Mouse (Mus musculus): Measurements from ENCODE around the gene Nupl1.

Gene Nupl1

DNA sequence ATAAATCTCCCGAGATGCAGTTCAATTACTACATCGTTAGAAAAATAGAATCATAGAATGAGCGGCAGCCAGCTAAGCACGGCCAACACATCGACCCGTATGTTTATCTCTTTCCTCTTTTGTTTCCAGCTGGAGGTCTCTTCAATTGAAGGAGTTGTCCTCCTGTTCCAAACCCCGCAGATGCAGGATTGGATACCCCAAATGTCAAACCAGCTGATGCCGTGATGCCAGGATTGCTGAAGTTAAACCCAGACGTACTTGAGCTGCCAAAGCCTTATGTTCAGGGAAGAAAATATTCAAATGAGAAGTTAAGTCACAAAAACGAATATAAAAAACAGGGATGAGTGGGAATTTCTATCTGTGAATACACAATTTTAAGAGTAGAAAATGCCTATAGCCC is 31.3 kb downstream of the Nupl1 start:
- no peak for DNase-seq

DNA sequence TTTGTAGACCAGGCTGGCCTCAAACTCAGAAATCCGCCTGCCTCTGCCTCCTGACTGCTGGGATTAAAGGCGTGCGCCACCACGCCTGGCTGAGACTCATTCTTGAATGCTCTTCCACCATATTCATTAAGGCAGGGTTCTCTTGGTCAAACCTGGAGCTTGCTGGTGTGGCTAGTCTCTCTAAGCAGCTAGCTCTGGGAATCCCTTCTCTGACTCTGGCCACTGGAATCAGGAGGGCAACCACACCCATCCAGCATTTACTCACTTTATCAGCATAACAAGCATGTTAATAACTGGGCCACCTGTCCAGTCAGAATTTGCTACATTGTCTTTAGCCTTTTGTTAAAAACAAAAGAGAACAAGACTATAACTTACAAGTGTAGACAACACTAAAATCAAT is 33.6 kb downstream of the Nupl1 start:
- DNase-seq, result no peak

DNA sequence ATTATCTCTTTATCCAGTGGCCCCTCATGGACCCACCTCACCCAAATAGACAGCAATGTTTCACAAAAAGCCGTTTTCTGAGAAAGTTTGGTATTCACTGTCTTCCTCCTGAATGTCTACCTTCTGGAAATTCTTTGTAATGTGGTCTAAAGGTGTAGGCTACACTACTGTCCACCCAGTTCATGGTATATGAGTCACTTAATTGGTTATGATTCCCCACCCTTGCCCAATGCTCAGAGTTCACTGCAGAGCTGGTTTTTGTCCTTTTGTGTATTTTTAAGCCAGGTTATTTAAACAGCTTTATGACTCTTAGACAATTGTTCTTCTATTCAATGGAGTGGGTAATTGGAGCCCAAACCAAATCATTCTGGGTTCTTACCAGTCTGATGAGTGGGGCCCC is 35.1 kb downstream of the Nupl1 start:
- no peak for DNase-seq

DNA sequence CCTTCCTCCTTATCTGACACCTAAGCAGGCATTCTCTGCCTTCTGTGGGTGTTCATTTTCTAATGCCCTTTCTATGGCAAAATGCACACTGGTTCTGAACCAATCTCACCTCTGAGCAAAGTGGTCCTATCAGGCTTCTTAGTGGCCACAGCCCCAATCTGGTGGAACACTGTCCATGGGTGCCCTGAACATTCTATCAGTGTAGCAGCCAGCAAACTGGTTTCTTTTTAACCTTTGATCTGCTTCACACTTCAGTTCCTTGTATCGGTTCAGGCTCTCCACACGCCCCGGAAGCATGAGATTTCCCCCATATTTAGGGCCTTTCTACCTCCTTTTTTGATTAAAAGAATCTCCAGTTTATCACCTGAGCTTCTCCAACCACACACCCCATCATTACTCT is 36.2 kb downstream of the Nupl1 start:
- no peak for DNase-seq

DNA sequence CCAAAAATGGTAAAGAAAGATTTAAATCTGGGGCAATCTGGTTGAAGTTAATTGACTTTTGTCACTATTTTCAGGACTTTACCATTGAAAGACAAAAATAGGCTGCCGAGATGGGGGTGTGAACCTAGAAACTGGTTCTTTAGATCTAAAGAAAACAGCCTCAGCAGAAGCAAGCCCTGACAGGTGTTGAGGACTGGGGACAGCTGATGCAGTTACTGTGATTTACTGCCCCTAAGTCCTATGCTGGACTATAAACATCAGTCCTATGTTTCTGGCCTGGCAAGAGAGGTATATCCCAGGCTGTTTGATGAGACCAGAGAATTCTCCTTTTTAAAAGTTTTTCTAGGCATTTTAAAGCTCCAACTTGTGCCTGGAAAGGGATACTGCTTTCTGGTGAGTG is 37.2 kb downstream of the Nupl1 start:
- DNase-seq, result no peak

DNA sequence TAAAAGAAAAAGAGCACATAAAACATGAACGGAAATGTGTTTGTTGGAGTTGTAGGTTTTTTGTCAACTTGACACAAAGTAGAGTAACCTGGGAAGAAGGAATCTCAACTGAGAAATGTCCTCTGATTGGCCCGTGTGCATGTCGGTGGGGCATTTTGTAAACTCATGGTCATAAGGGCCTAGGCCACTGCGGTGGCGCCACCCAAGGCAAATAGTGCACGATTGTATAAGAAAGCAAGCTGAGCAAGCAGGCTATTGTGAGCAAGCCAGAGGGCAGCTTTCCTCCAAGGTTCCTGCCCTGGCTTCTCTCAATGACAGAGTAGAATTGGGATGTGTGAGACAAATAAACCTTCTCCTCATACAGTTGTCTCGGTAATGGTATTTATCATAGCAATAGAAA is 42.1 kb downstream of the Nupl1 start:
- DNase-seq, result no peak

DNA sequence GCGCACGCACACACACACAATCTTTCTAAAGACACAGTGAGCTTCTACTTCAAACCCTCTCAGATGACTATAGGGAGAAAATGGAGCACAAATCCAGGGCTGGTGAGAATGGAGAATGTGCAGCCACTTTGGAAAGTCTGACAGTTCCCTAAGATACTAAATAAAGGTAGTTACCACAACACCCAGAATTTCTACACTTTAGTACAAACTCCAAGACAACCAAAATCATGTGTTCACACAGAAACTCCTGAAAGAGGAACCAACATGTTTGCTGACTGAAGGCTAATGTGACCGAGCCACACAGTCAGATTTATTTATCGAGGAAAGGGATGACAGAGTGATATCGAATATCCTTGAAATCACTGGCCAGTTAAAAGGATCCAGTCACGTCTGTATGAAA is 46.2 kb downstream of the Nupl1 start:
- no peak for DNase-seq

DNA sequence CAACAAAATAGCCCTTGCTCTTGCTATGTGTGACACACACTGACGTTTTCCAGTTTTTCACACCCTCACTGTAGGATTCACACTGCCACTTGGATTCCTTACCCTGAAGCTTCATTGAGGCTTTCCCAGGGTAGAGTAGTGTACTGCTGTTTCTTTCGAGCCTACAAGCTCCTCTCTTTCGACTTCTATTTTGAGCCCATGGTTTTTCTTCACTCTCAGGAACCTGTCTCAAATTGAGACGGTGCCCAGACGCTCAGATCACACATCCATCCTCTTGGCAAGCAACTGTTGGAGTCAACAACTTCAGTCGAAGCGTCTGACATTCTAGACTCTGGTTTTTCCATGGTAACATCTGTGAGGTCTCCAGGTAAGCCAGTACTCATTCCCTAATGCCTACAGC is 54.3 kb downstream of the Nupl1 start, which contains the start of gene Atp8a2:
Gene Atp8a2 (minus strand): TSS at position 296 of the 400 bp plus-strand sequence.
- DNase-seq, result no peak

DNA sequence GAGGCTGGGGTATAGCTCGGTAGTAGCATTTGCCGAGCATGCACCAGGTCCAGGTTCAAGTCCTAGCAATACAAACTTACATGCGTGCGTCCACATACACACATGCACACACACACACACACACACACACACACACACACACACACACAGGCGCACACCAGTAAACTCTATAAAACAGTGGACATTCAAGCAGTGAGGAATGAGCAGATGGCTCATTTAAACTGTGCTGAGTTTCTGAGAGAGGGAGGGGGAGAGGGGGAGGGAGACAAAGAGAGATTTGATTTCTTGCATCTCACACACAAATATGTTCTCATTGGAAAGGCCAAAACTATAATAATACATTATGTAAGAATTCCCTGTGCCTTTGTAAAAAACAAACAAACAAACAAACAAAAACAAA is 55.2 kb downstream of the Nupl1 start:
- DNase-seq, result no peak

DNA sequence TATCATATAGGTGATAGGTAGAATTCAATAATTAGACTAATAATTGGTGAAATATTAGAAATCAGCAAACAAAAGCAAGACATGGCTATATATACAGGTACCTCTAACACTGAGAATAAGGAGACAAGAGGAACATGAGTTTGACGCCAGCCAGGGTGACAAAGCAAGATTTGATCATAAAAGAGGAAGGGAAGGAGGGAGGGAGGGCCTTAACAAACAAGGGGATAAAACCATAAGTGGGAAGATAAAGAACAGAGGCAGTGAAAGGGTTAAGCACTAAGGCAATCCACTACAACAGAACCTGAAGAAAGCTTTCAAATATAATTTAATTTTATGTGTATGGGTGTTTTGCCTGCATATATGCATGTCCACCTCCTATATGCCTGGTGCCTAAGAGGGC is 56.6 kb downstream of the Nupl1 start:
- DNase-seq, result no peak

DNA sequence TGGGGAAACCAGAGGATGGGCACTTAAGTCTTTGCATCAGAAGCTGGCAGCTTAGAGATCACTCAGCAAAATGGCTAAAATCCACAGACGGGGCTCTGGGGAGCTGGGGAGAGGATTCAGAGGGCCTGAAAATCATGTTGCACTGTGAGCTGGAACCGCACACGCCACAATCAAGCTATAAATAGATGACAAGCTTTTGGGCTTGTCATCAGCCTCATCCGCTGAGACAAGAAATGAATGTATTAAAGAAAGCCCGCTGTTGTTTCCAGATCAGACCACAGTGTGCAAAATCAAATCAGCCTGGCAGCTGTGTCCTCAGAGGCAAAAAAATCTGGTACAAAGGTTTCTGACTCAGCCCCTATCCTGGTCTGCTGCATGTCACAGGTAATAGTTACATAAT is 61.5 kb downstream of the Nupl1 start:
- DNase-seq, result no peak

DNA sequence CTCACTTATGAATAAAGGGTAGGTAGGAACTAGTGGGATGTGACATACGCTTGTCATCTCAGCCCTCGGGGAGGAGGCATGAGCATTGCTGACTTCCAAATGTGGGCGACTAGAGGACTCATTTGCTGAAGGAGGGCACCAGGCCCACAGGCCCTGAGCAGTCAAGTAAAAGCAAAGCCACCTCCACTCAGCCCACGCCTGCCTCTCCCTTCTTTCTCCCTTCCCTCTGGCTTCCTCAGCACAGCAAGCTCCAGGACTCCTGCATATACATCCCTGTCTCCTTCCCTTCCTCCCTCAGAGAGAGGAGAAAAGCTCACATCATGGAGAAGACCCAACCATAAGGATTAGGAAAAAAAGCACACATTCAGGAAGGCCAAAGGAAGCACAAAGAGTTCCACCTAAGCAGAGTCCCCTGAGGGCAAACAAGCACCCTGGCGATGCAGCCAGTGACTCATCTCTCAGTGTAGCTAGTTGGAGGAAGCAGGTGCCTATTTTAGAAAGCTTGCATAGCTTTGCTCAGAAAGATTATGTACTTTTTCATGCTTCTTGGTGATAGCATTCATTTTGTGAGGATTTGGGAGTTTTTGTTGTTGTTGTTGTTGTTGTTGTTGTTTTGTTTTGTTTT is 62.9 kb downstream of the Nupl1 start:
- no peak for DNase-seq

DNA sequence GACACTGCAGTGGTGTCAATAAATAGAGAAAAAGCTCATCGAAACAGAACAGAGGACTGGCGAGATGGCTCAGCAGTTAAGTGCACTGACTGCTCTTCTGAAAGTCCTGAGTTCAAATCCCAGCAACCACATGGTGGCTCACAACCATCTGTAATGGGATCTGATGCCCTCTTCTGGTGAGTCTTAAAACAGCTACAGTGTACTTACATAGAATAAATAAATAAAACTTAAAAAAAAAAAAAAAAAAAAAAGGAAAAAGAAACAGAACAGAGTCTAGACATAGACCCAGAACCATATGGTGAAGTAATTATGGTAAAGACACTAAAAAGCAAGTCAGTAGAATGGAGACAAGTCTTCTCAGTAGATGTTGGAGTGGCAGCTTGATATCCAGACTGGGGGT is 69.9 kb downstream of the Nupl1 start:
- no peak for DNase-seq

DNA sequence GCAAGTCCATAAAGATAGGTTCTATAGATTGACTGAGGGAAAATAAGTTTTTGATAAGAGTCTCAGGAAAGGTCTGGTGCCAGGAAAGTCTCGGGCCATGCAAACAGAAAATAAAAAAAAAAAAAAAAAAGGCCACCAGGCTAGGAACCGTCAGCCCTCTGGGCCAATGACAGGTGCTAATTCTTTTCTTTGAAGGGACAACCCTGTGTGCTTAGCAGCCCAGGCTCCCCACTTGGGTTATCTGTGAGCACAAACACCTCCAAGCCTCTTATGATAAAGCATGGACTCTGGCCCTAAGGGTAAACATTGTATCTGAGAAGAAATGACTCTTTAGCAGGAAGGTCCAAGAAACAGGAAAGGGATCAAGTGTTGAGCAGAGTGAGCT is 72.7 kb downstream of the Nupl1 start:
- DNase-seq, result no peak

DNA sequence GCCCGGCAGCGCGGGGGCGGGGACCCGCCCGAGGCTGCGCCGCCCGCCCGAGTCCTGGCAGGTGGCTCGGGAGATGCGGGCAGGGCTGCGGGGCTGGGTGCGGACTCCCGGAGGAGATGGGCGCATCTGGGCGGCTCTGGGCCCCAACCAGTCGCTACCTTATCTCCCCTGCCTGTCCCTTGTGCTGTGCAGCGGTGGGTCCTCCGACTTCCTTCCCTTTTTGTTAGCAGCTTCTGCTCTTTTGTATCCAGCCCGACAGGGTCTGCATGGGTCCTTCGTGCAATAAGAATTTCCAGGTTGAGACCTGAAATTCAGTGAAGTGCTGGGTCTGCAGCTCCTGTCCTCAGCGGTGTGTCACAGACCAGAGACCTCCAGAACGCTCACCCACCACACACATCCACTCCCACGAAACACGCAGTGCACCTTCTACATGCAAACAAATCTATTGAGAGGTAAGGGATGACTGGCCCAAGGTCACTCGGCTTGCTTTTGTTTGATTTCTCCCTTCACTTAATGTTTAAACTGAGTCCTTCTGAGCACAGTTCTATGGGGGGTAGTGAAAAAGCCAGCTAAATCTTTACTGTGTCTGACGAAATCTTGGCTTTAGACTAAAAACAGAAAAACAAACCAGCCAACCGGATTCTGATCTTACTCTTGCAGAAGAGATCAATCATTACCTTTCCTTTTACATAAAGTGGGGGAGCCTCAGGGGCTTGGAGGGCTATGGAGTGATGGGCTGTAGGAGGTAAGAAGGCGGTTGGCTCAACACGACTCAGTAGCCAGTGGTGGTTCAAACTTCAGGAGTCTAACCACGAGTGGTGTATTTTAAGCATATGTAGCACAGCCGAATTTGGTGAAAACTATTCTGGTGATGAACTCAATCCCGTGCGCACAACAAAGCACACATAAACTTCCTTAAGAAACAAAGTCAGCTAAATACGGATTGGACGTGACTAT is 73.3 kb downstream of the Nupl1 start:
- no peak for DNase-seq

DNA sequence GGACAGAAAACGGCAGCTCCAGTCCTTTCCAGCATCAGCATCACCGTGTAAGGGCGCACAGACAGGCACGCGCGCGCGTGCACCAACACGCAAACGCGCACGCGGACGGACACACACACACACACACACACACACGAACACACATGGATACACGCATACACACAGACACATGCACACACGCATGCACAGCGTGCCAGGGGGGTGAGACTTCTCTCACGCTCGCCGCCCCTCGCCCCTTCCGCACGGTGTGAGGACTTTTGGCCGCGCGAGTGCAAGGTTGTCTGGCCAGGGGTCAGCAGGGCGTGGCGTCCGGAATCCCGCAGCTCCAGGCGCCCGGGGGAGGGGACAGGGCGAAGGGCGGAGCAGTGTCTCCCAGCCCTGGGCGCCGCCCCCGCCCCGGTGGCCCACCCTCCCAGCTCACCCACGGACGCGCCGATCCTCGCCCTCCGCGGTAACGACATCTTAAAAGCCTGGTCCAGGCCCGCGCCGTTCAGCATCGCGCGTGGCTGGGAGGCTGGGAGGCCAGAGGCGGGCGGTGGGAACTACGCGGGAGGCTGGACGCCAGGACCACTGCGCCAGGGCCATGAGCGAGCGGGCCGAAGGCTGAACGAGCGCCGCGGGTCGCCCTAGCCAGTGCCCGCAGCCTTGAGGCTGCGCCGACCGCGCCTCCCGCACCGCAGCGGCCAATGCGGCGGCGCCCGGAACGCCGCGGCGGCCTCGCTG is 74.2 kb downstream of the Nupl1 start:
- DNase-seq, result peak; percentile 31

DNA sequence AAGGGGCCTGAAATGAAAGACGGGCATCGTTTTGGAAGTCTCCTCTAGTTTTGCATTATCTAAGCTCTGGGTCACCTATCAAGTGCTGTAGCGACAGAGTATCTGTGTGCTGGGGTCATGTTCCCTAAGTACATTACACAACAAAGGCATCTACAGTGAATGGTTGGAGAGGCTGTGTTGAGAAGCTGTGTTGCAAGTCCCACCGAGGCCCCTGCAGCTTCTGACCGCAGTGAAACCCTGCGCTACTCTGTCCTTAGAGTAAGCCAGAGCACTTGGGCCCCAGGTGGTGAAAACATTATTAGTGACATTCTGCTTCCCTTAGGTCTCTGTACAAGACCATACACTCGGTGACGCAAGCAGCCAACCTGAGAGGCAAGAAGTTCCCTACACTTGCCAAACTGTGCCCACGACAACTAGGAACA is 74.8 kb downstream of the Nupl1 start:
- no peak for DNase-seq

DNA sequence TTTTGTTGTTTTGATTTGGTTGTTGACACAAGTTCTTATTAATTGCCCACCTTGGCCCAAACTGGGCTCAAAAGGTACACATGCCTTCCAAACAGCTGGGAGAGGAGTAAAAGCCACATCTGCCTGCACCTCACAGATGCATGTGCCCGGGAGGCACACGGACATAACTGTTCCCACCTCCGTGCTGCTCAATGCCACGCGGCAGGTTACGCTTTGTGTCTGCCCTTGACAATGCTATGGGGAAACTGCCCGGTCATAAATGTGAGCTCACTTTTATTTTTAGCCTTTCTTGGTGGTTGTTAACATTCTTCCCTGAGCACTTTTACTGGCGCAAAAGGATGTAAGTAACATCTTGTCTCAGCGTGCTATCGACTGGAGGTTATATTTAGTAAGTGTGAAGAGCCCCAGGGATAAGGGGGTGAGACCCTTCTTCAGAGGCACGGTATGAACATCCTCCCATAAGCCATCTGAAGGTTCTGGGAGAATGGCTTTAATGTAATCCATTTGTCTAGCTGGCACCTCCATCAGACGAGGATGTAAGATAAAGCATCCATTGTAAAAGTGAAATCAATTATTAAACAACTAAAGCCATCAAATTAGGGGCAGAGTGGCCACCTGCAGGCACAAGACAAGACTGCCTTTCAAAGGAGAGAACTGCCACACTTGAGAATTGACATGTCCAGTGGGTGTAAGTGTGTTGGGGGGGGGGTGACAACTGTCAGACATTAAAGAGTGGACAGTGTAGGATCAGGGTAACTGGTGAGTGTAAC is 78.8 kb downstream of the Nupl1 start:
- no peak for DNase-seq

DNA sequence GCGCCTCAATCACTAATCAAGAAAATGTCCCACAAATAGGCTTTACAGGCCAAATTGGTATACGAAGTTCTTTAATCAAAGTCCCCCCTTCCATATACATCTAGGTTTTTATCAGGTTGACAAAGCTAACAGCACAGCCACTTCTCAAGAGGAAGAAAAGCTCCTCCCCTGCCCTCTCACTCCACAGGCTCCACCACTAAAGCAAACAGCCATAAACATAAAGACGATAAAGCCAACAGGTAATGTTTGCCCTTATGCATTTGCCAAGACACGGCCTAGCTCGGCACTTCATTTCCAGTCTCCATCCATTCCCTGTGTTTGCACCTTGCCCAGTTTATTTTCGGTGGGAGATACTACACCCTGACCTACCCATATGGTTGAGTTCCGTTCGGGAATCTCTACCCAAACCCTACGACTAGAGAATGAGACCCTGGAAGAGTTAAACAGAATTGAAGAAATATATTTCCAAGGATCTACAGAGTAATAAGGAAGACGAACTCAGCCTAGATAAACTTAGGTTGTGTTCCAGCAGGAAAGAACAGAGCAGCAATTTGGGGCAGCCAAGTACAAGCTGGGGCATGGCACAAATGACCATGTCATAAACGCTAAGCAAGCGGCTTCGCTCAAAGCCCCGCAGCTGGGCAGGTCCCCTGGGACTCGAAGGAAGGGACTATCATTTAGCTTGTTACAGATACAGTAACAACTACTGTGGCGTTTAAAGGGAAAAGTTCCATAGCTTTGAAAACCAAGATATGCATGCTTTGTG is 80.2 kb downstream of the Nupl1 start:
- DNase-seq, result no peak

DNA sequence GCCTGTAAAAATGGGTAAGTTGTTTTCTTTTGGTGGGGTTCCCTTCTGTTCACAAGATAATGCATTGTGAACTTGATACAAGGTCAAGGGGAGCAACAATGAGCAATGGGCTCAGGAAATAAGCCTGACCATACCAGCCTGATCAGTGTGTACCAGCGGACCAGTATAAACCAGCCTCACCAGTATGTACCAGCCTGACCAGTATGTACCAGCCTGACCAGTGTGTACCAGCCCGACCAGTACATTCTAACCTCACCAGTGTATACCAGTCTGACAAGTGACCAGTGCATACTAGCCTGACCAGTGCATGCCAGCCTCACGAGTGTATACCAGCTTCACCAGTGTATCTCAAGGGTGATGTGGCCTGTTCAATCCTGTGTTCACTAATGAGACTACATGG is 87.9 kb downstream of the Nupl1 start:
- no peak for DNase-seq

DNA sequence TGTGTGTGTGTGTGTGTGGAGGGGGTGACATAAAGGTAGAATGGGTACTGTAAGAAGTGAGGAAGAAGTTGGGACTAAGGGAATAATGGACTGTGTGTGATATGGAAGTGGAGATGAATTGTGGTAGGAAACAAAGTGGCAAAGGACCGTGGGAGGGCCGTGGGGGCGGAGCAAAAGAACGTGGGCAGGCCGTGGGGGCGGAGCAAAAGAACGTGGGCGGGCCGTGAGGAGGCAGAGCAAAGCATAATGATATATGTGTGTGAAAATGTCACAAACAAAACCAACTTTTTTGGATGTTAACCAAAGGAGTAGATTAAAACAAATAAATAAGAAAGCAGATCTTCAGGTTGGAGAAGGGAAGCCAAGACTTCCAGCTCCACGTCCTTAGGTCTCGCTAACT is 98.9 kb downstream of the Nupl1 start:
- no peak for DNase-seq

DNA sequence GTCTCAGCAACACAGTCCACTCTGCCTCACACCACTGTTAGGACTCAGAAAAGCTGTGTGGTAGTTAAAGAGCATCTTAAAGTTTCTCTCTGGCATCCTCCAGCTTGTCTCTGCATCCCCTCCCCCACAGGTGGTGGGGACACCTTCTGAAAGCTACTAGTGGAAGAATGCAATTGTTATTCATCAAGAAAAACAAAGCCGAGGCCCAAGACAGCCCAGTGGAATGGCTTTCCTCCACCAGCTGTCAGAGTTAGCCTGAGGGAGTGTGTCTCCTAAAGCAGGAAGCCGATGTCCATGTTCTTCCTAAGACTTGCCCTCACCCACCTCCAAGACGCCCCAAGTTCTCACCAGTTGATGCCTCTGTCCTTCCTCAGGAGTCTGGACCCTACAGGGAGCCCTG is 102.3 kb downstream of the Nupl1 start:
- no peak for DNase-seq
